Mouse (Mus musculus): ENCODE results near the gene Pde6d. TPM values are rescaled to one million over a fixed set of nuclear protein-coding genes. Genes with fewer than 3 reads are reported as not detected.

Gene Pde6d
- polyA plus RNA-seq, 1 experiment from 2014 or later, result 88.0 TPM

DNA sequence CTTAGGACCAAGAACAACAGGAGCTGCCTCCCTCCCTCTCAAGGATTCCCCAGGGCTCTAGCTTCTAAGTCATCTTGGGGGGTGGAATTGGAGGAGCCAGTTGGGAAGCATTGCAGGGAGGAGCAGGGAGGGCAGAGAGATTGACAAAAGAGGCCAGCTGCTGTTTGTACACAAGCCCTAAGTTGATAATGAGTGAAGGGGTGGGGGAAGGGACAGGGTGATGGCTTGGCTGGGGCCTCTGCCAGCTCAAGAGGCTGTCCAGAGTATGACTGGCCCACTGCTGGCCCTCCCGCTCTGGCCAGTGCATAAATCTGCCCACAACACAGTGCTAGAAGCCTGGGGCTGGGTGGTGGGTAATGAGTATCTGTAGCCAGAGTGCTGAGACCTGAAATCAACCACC is 77.0 kb downstream of the Pde6d start:
- 46% methylated on average over 1 of the region's 1 CpGs for WGBS
- ATAC-seq (replicated peaks; ENCODE audit: low FRiP score), result no peak
- H3K4me3 ChIP-seq (ENCODE audit: low read depth, low read length), result no peak overlapping the region

DNA sequence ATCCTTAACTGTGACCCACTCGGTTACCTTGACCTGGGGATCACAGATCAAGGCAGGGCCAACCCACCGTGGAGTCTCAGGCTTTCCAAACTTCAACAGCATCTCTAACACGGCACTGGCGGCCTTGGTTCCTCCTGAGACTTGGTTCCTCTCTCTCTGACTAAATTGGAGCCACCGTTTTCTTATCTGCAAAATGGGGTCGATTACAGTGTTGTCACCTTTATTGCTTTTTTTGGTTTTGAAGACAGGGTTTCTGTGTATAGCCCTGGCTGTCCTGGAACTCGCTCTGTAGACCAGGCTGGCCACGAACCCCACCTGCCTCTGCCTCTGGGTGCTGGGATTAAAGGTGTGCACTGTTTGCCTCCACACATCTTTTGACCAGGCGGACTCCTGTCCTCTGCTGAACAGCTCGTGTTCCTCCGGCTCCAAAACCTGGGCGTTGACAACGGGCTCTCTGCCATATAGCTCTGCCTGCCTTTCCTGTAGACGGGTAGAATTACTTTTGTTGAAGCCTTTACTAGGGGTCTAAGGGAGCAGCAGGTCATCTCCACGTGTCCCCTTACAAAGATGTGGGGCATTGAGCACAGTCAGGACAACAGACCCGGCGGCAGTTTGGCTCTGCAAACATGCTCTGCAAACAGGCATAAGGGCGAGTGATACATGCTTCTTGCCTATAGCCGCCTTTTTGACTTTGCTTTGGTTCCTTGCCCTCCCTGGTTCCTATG is 77.6 kb downstream of the Pde6d start:
- WGBS, result 16% methylated on average over 19 of the region's 19 CpGs
- peak overlapping the region; percentile 86 for H3K27ac ChIP-seq (ENCODE audit: low read depth, low read length)

More for the DNA sequence above, 77.0 kb downstream of the Pde6d start:
- peak overlapping the region; percentile 86 for H3K27ac ChIP-seq (ENCODE audit: low read depth, low read length)
- DNase-seq (ENCODE audit: low spot score), result peak; percentile 62
- peaks cover 28% of the 10 kb centered on the region for H3K4me1 ChIP-seq (replicated peaks; ENCODE audit: control insufficient read depth, insufficient read depth, low read length)
- H3K4me2 ChIP-seq (ENCODE audit: low read depth, low read length, severe bottlenecking), result peak overlapping the region; percentile 18; the same call in 1 of the 2 replicates
- H3K9me3 ChIP-seq (ENCODE audit: control insufficient read depth, low read length), result no peaks in the 10 kb centered on the region
- H3K27me3 ChIP-seq (ENCODE audit: control insufficient read depth, insufficient read depth, low read length), result no peaks in the 10 kb centered on the region
- peak overlapping the region; percentile 74 for H3K9ac ChIP-seq (ENCODE audit: low read length)
- no peaks in the 10 kb centered on the region for H3K36me3 ChIP-seq (ENCODE audit: control insufficient read depth, insufficient read depth, low read length)

DNA sequence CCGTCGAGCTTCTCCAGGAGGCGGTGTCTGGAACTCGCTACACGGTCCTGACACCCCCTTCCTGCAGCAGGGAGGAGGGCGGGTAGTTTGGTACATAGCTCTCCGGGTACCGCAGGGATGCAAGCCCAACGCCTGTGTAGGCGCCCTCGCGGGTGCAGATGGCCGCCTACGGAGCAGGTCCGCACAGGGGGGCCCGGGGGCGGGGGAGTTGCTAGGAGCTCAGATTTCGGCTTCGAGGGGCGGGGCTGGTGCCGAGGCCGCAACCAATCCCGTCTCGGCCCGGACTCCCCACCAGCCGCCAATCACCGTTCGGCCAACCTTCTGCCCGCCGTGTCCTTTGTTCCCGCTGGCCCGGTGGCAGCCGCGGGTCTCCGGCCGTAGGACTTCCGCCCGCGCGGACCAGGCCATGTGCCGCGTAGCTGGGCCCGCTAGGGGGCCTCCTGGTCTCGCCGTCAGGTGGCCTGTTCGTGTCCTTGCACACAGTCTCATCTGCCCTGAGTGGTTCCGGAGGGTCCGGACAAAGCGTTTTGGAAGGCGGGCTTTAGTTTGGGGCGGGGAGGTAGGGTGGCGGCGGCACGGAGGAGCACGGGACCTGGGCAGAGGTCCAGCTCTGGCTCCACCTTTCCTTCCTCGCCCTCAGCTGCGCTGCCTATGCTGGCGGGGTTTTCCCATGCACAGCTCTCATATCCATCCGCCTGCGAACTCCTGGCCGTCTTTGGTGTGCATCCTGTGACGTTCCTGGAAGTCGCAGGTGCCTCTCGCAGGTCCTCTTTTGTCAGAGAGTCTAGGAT is 78.3 kb downstream of the Pde6d start:
- H3K9me3 ChIP-seq (ENCODE audit: control insufficient read depth, low read length), result no peaks in the 10 kb centered on the region
- peak; percentile 98 for DNase-seq (ENCODE audit: low spot score)
- peak; percentile 87 for ATAC-seq (replicated peaks; ENCODE audit: low FRiP score)
- H3K27ac ChIP-seq (ENCODE audit: low read depth, low read length), result peak overlapping the region; percentile 86
- H3K4me2 ChIP-seq (ENCODE audit: low read depth, low read length, severe bottlenecking), result peak overlapping the region; percentile 62
- H3K27me3 ChIP-seq (ENCODE audit: control insufficient read depth, insufficient read depth, low read length), result no peaks in the 10 kb centered on the region
- peaks cover 24% of the 10 kb centered on the region for H3K4me1 ChIP-seq (replicated peaks; ENCODE audit: control insufficient read depth, insufficient read depth, low read length)
- H3K36me3 ChIP-seq (ENCODE audit: control insufficient read depth, insufficient read depth, low read length), result no peaks in the 10 kb centered on the region
- under 1% methylated on average over 63 of the region's 64 CpGs for WGBS
- peak overlapping the region; percentile 74 for H3K9ac ChIP-seq (ENCODE audit: low read length)
- peak overlapping the region; percentile 36 for H3K4me3 ChIP-seq (ENCODE audit: low read depth, low read length)

More for the DNA sequence above, 77.6 kb downstream of the Pde6d start:
- Histone ChIP-seq H3K4me2 (ENCODE audit: low read depth, low read length, severe bottlenecking) (peak overlapping the region; percentile 62), H3K9me3 (ENCODE audit: control insufficient read depth, low read length) (no peaks in the 10 kb centered on the region), H3K27me3 (ENCODE audit: control insufficient read depth, insufficient read depth, low read length) (no peaks in the 10 kb centered on the region), H3K4me1 (replicated peaks; ENCODE audit: control insufficient read depth, insufficient read depth, low read length) (peaks cover 28% of the 10 kb centered on the region), H3K9ac (ENCODE audit: low read length) (peak overlapping the region; percentile 74), H3K4me3 (ENCODE audit: low read depth, low read length) (peak overlapping the region; percentile 36), H3K36me3 (ENCODE audit: control insufficient read depth, insufficient read depth, low read length) (no peaks in the 10 kb centered on the region)
- ATAC-seq (replicated peaks; ENCODE audit: low FRiP score), result no peak
- DNase-seq (ENCODE audit: low spot score), result no peak

DNA sequence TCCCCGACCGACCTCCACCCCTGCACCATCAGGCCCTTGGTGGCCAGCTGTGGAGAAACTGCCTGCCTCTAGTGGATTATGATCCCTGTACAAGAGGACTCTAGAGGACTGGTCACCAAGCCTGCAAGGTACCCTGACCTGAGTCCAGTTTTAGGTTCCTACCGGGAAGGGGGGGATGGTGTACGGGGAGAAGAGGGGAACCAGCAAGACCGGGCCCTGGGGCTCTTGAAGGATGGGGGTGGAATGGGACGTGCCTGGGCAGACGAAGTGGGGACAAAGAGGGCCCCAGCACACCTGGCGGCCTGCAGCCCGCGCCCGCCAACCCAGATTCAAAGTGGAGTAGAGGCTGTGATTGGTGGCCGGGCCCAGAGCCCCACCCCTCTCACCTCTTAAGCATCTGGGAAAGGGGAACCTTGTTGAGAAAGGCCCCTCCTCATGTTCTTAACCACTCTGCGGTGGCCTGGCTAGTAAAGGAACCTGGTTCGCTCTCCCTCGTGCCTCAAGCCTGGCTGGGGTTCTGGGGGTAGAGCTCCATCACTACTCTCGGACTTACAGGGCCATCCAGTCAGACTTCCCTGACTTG is 79.2 kb downstream of the Pde6d start:
- Histone ChIP-seq H3K4me3 (ENCODE audit: low read depth, low read length) (peak overlapping the region; percentile 36), H3K36me3 (ENCODE audit: control insufficient read depth, insufficient read depth, low read length) (no peaks in the 10 kb centered on the region), H3K9me3 (ENCODE audit: control insufficient read depth, low read length) (no peaks in the 10 kb centered on the region), H3K27me3 (ENCODE audit: control insufficient read depth, insufficient read depth, low read length) (no peaks in the 10 kb centered on the region), H3K27ac (ENCODE audit: low read depth, low read length) (peak overlapping the region; percentile 86), H3K9ac (ENCODE audit: low read length) (peak overlapping the region; percentile 74), H3K4me2 (ENCODE audit: low read depth, low read length, severe bottlenecking) (peak overlapping the region; percentile 62), H3K4me1 (replicated peaks; ENCODE audit: control insufficient read depth, insufficient read depth, low read length) (peaks cover 25% of the 10 kb centered on the region)
- 8% methylated on average over 16 of the region's 16 CpGs for WGBS
- ATAC-seq (replicated peaks; ENCODE audit: low FRiP score) (peak; percentile 29), DNase-seq (ENCODE audit: low spot score) (peak; percentile 83)

DNA sequence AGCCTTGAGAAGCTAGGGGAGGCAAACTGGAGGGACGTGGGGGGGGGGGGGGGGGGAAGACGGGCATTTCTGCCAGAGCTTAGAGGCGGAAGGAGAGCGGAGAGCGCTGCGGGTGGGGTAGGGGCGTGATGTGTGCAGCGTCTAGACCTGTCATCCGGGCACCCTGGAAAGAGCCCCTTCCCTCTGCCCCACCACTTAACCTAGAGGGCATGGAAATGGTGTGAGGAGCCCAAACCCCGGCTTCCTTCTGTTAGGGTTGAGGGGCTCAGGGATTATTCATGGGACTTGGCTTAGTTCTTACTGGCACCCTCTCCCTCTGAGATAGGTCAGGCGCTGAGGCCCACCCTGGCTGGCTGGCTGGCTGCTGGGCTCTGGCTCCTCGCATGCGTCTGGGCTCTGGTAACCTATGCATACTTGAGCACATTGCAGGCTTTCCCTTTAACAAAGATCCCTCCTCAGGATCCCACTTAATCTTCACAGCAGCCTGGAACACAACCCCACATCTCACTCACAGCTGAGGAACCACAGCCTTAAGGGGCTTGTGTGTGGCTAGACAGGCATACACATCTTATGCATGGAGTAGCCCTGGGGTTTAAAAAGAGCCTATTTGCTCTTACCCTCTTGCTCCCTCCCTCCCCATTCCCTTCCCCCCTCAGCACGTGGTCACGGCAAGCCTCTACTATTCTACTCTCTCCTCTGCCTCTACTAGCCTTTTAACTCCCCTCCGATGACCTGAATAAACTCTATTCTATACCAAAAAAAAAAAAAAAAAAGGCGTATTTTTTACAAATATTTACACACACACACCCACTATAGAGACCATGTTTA is 80.0 kb downstream of the Pde6d start:
- peaks cover 25% of the 10 kb centered on the region for H3K4me1 ChIP-seq (replicated peaks; ENCODE audit: control insufficient read depth, insufficient read depth, low read length)
- 6% methylated on average over 16 of the region's 17 CpGs for whole genome bisulfite sequencing
- peak overlapping the region; percentile 86 for H3K27ac ChIP-seq (ENCODE audit: low read depth, low read length)
- no peaks in the 10 kb centered on the region for H3K36me3 ChIP-seq (ENCODE audit: control insufficient read depth, insufficient read depth, low read length)
- H3K9ac ChIP-seq (ENCODE audit: low read length), result peak overlapping the region; percentile 74
- no peaks in the 10 kb centered on the region for H3K27me3 ChIP-seq (ENCODE audit: control insufficient read depth, insufficient read depth, low read length)
- no peak overlapping the region for H3K4me2 ChIP-seq (ENCODE audit: low read depth, low read length, severe bottlenecking)
- DNase-seq (ENCODE audit: low spot score) (peak; percentile 67), ATAC-seq (replicated peaks; ENCODE audit: low FRiP score) (no peak)
- H3K9me3 ChIP-seq (ENCODE audit: control insufficient read depth, low read length), result no peaks in the 10 kb centered on the region
- H3K4me3 ChIP-seq (ENCODE audit: low read depth, low read length), result no peak overlapping the region

DNA sequence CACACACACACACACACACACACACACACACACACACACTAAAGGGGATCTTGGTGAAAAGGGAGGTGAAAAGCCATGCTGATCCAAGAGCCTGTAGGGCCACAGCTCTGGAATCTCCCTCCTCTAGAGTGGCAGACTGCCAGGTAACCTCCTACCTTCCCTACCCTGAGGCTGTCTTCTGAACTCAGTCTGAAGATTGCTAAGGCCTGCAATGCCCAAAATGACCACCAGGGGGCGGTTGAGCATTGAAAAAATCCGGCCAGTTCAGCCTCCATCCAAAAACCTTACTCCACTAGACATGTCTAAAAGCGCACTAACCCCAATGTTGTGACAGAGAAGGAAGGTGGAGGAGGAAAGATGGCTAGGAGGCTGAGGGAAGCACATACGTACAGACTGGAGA is 80.9 kb downstream of the Pde6d start:
- Histone ChIP-seq H3K9me3 (ENCODE audit: control insufficient read depth, low read length) (no peaks in the 10 kb centered on the region), H3K27me3 (ENCODE audit: control insufficient read depth, insufficient read depth, low read length) (no peaks in the 10 kb centered on the region), H3K27ac (ENCODE audit: low read depth, low read length) (0 out of 2 replicates have a peak overlapping the region, but pooled peaks have one; percentile 41), H3K4me2 (ENCODE audit: low read depth, low read length, severe bottlenecking) (0 out of 2 replicates have a peak overlapping the region, but pooled peaks have one; percentile 11), H3K36me3 (ENCODE audit: control insufficient read depth, insufficient read depth, low read length) (no peaks in the 10 kb centered on the region), H3K9ac (ENCODE audit: low read length) (no peak overlapping the region; the same call in 1 of the 2 replicates), H3K4me1 (replicated peaks; ENCODE audit: control insufficient read depth, insufficient read depth, low read length) (peaks cover 25% of the 10 kb centered on the region), H3K4me3 (ENCODE audit: low read depth, low read length) (no peak overlapping the region)
- no peak for ATAC-seq (replicated peaks; ENCODE audit: low FRiP score)
- DNase-seq (ENCODE audit: low spot score), result peak; percentile 94
- 0% methylated on average over 4 of the region's 4 CpGs for WGBS

DNA sequence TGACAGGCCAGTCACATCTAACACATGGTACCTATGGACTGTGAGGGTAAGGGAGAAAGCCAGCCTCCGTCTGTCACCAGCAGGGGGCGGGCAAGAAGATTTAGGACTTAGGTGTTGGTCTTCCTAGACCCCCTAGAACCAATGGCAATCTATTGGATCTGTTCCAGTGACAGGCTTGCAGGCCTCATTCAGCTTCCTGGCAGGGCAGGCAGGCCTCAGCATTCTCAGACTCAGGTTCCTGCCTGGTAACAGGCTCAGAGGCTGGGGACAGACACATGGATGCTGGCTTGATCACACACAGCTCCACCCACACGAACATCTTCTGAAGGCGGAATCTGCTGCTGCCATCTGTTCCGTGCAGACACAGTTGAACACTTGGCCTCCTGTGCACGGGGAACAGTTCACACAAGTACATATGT is 81.3 kb downstream of the Pde6d start:
- H3K9me3 ChIP-seq (ENCODE audit: control insufficient read depth, low read length), result no peaks in the 10 kb centered on the region
- H3K4me2 ChIP-seq (ENCODE audit: low read depth, low read length, severe bottlenecking), result no peak overlapping the region
- ATAC-seq (replicated peaks; ENCODE audit: low FRiP score), result no peak
- H3K4me3 ChIP-seq (ENCODE audit: low read depth, low read length), result no peak overlapping the region
- H3K27me3 ChIP-seq (ENCODE audit: control insufficient read depth, insufficient read depth, low read length), result no peaks in the 10 kb centered on the region
- peak overlapping the region; percentile 18; the same call in 1 of the 2 replicates for H3K27ac ChIP-seq (ENCODE audit: low read depth, low read length)
- peak; percentile 86 for DNase-seq (ENCODE audit: low spot score)
- no peak overlapping the region for H3K9ac ChIP-seq (ENCODE audit: low read length)
- peaks cover 25% of the 10 kb centered on the region for H3K4me1 ChIP-seq (replicated peaks; ENCODE audit: control insufficient read depth, insufficient read depth, low read length)
- H3K36me3 ChIP-seq (ENCODE audit: control insufficient read depth, insufficient read depth, low read length), result no peaks in the 10 kb centered on the region
- whole genome bisulfite sequencing, result 42% methylated on average over 6 of the region's 6 CpGs

DNA sequence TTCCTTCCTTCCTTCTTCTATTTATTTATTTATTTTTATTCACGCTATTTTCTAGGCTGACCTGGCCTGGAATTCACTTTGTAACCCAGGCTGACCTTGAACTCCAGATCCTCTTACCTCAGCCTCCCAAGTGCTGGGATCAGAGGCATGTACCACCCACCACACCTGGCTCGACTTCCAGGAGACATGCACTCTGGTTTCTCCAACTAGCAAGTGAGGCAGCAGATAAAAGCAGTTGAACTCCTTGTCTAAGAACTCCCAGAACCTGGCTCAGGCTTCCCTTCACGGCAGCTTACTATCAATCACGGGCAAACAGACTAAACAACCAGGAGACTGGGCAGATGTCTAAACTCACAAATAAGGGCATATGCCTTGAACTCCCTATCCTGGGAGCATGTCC is 81.7 kb downstream of the Pde6d start:
- ATAC-seq (replicated peaks; ENCODE audit: low FRiP score), result no peak
- H3K27ac ChIP-seq (ENCODE audit: low read depth, low read length), result 0 out of 2 replicates have a peak overlapping the region, but pooled peaks have one; percentile 3
- H3K36me3 ChIP-seq (ENCODE audit: control insufficient read depth, insufficient read depth, low read length), result no peaks in the 10 kb centered on the region
- 84% methylated on average over 4 of the region's 4 CpGs for WGBS
- DNase-seq (ENCODE audit: low spot score), result no peak
- H3K9ac ChIP-seq (ENCODE audit: low read length), result no peak overlapping the region
- no peaks in the 10 kb centered on the region for H3K9me3 ChIP-seq (ENCODE audit: control insufficient read depth, low read length)
- H3K4me3 ChIP-seq (ENCODE audit: low read depth, low read length), result no peak overlapping the region
- H3K4me1 ChIP-seq (replicated peaks; ENCODE audit: control insufficient read depth, insufficient read depth, low read length), result peaks cover 25% of the 10 kb centered on the region
- no peaks in the 10 kb centered on the region for H3K27me3 ChIP-seq (ENCODE audit: control insufficient read depth, insufficient read depth, low read length)
- no peak overlapping the region for H3K4me2 ChIP-seq (ENCODE audit: low read depth, low read length, severe bottlenecking)

All from forebrain, embryonic 11.5 days (tissue).